Mouse (Mus musculus) brown adipose tissue, adult 24 weeks (tissue): ENCODE data around the gene Ptges3. TPM values are rescaled to one million over a fixed set of nuclear protein-coding genes. Genes with fewer than 3 reads are reported as not detected.
A peak's percentile ranks its signal among the peaks of the same experiment; 100 is the strongest.

ENCODE experiments used
- H3K27ac ChIP-seq: fragments of 200-500 bp; replicated peaks from 2 replicates; pipeline ENCODE4 v1.5.1; 2012; ENCODE audit warnings: low read depth, mild to moderate bottlenecking, low read length
- H3K4me1 ChIP-seq: fragments of 200-500 bp; 2 replicates; pipeline ENCODE4 v1.6.1; 2012; ENCODE audit warnings: low read length, mixed read lengths; ENCODE audit not compliant: control insufficient read depth, insufficient read depth, insufficient read length
- H3K4me3 ChIP-seq: fragments of 200-500 bp; 2 replicates; pipeline ENCODE4 v1.5.1; 2012; ENCODE audit warnings: low read depth, mild to moderate bottlenecking, low read length, moderate library complexity; ENCODE audit not compliant: insufficient read depth
- polyA plus RNA-seq: library from polyadenylated mRNA; stranded (reverse); fragments of >200 nt; gene quantifications from 2 replicates; pipeline ENCODE4 v1.2.4, GENCODE M21; 2012; ENCODE audit not compliant: missing spikeins, insufficient read depth, insufficient read length

Gene Ptges3
- 107 and 147 TPM in 2 replicates for polyA plus RNA-seq

DNA sequence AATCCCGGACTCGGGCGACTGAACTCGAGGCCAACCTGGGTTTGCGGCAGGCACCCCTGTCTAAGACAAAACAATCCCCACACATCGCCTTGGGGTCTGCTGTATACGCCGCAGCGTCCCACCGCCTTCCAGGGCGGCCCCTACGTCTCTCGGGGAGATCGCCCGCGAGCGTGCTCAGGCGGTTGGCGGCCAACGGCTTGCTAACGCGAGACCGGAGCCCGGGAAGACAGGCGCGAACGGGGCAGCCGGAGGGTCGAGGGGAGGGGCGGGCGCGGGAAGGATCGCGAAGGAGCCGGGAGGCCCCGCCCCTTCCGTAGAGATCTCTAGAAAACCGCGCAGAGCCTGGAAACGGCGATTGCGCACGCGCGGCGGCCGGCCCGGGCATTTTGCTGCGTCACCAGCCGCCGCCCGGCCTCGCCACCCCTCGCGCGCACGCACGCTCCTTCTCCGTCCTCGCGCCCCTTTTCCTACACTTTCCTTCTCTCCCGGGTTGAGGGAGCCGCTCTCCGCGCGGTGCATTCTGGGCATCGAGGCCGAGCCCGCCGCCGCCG lies at the start of gene Ptges3:
Gene Ptges3 (plus strand): TSS at position 354 of the 551 bp plus-strand sequence.
- Histone ChIP-seq H3K4me1 (peaks cover 7% of the 10 kb centered on the region), H3K4me3 (peak within 1 kb of the TSS; percentile 94), H3K27ac (peak within 1 kb of the TSS; percentile 99)

GRCm38 (mm10) chr10:128009735-128010134 lies 49.0 kb upstream of the Ptges3 start:
- no peaks in the 10 kb centered on the region for H3K4me1 ChIP-seq
- no peak overlapping the region for H3K27ac ChIP-seq
- H3K4me3 ChIP-seq = no peak overlapping the region

DNA sequence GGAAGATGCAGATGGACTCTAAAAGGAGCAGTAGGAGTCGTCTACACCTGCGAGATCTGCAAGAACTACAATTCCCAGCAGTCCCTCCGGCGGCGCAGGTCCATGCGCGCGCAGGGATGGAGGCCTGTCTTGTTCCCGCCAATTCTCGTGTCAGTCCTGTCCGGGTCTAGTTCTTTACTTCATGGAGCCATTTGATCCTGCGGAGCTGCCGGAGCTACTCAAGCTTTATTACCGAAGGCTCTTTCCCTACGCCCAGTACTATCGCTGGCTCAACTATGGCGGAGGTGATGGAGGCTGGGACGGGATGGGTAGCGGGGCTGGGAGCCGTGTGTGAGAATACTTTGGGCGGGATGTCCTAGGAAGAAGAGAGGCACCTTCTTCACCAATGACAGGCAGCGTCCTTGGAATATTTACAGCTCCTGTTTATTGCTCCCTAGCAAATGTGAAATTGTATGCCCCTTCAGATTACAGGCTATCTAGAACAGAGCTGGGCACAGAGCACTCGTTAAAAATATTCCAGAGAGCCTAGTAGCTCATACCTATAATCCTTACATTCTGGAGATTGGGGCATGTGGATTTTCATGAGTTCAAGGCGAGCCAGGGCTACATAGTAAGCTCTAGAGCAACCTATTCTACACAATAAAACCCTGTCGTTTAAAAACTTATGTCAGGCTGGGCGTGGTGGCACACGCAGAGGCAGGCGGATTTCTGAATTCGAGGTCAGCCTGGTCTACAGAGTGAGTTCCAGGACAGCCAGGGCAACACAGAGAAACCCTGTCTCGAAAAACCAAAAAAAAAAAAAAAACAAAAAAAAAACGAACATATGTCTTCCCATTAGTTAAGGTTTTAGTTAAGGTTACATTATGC lies 43.5 kb upstream of the Ptges3 start, which contains the start of gene Prim1:
Gene Prim1 (plus strand): TSS at position 101 of the 867 bp plus-strand sequence.
- Histone ChIP-seq H3K4me3 (peak within 1 kb of the TSS; percentile 94), H3K4me1 (no peaks in the 10 kb centered on the region), H3K27ac (no peak within 1 kb of the TSS)

DNA sequence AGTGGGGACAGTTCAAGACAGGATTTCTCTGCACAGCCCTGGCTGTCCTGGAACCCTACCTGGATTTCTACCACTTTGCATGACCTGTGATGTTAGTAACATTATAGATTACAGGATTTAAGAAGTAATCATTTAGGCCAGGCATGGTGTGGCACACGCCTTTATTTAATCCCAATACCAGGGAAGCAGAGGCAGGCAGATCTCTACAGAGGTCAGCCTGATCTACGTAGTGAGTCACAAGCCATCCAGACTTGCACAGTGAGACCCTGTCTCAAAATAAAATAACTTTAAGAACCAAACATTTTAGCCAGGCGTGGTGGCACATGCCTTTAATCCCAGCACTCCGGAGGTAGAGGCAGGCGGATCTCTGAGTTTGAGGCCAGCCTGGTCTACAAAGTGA lies 36.6 kb upstream of the Ptges3 start:
- Histone ChIP-seq H3K4me3 (no peak overlapping the region), H3K27ac (no peak overlapping the region)

GRCm38 (mm10) chr10:128023496-128023895 lies 35.3 kb upstream of the Ptges3 start:
- H3K4me1 ChIP-seq = no peaks in the 10 kb centered on the region
- no peak overlapping the region for H3K27ac ChIP-seq
- no peak overlapping the region for H3K4me3 ChIP-seq

More for the DNA sequence above, 36.6 kb upstream of the Ptges3 start:
- H3K4me1 ChIP-seq = no peaks in the 10 kb centered on the region

DNA sequence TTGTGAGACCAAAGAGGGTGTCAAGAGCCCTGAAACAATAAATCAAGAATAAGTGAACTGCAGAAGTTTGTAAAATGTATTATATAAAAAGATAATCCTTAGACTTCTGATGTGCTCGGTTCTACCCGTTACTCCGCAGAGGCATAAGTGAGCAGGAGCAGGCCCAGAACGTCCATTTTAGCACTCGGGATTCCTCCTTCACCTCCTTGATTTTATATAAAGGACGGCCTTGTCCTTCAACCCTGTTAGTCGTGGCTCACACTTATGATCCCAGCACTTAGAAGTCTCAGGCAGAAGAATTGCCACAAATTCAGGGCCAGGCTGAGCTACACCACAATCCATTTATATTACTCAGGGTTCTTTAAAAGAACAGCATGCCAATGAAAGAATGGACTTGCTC lies 28.8 kb upstream of the Ptges3 start:
- H3K4me3 ChIP-seq = no peak overlapping the region
- peaks cover 4% of the 10 kb centered on the region for H3K4me1 ChIP-seq
- H3K27ac ChIP-seq = no peak overlapping the region

DNA sequence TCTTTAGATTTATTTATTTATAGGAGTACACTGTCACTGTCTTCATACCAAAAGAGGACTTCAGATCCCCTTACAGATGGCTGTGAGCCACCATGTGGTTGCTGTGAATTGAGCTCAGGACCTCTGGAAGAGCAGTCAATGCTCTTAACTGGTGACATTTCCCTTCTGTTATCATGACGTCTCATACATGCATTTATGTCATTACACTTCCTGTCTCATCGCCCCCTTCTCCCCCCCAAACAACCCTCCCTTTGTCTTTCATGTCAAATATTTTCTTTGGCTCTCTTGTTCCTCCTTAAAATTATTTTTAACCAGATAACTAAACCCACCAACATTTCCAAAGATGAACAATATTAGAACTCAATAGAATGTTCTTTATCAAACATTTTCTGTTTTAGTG lies 27.9 kb upstream of the Ptges3 start:
- Histone ChIP-seq H3K27ac (no peak overlapping the region), H3K4me1 (peaks cover 4% of the 10 kb centered on the region), H3K4me3 (no peak overlapping the region)

- Histone ChIP-seq H3K27ac (peak overlapping the region; percentile 98), H3K4me3 (peak overlapping the region; percentile 98), H3K4me1 (peaks cover 10% of the 10 kb centered on the region)
Measured at GRCm38 (mm10) chr10:128036746-128037425, 21.9 kb upstream of the Ptges3 start.

GRCm38 (mm10) chr10:128037921-128038320 lies 20.8 kb upstream of the Ptges3 start:
- Histone ChIP-seq H3K27ac (no peak overlapping the region), H3K4me1 (peaks cover 10% of the 10 kb centered on the region), H3K4me3 (no peak overlapping the region)

- no peak overlapping the region for H3K4me3 ChIP-seq
- H3K27ac ChIP-seq = no peak overlapping the region
- H3K4me1 ChIP-seq = peaks cover 10% of the 10 kb centered on the region
Measured at GRCm38 (mm10) chr10:128039167-128039566, 19.6 kb upstream of the Ptges3 start.

GRCm38 (mm10) chr10:128039858-128040257 lies 18.9 kb upstream of the Ptges3 start:
- no peak overlapping the region for H3K4me3 ChIP-seq
- no peak overlapping the region for H3K27ac ChIP-seq
- H3K4me1 ChIP-seq = peaks cover 7% of the 10 kb centered on the region

DNA sequence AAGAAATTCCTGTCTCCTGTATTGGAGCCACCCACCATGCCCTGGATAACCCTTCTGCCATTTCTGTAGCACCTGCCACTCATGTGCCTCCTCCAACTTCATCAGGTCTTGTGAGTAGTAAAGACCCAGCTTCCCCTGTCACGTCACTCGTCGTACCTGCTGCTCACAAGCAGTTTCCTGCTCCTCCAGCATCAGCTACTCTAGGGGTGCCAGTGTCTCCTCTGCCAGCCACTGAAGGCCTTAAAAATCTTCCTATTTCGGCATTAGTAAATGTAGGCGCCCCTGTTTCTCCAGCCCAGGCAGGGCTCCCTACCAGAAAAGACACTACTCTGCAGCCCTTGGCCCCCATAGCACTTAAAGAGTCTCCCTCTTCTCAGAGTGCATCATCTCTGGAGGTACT lies 18.5 kb upstream of the Ptges3 start:
- Histone ChIP-seq H3K4me3 (no peak overlapping the region), H3K27ac (no peak overlapping the region), H3K4me1 (peaks cover 7% of the 10 kb centered on the region)

GRCm38 (mm10) chr10:128041636-128042035 lies 17.1 kb upstream of the Ptges3 start:
- H3K4me3 ChIP-seq = no peak overlapping the region
- peaks cover 7% of the 10 kb centered on the region for H3K4me1 ChIP-seq
- H3K27ac ChIP-seq = no peak overlapping the region

DNA sequence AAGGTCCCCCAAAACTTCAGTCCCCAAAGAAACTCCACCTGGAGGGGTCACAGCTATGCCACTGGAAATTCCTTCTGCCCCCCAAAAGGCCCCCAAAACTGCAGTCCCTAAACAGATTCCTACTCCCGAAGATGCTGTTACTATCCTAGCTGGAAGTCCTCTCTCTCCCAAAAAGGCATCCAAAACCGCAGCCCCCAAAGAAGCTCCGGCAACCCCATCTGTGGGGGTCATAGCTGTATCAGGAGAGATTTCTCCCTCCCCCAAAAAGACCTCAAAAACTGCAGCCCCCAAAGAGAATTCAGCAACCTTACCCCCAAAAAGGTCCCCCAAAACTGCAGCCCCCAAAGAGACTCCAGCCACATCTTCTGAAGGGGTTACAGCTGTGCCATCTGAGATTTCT lies 16.3 kb upstream of the Ptges3 start:
- Histone ChIP-seq H3K4me1 (peaks cover 4% of the 10 kb centered on the region; the same call in 1 of the 2 replicates), H3K4me3 (no peak overlapping the region), H3K27ac (no peak overlapping the region)
